Mouse (Mus musculus): ENCODE measurements around the gene Atxn1l.
"Not testable (repeated sequence)": the region's sequence is repeated elsewhere in the genome, so short reads cannot be mapped to it uniquely, and the experiment has no call there.

Atxn1l gene

GRCm38 (mm10) chr8:109737237-109738048 is at the start of gene Atxn1l:
Atxn1l (minus strand) TSS chr8:109737739.
- in situ Hi-C loops (cut with MboI; ENCODE audit: low sequenced_read_pairs): no loop called here

GRCm38 (mm10) chr8:109780548-109780947 is 43.0 kb upstream of the Atxn1l start:
- in situ Hi-C loops (cut with MboI; ENCODE audit: low sequenced_read_pairs): no loop called here

- in situ Hi-C loops (cut with MboI; ENCODE audit: low sequenced_read_pairs): no loop called here
These were observed 42.1 kb upstream of the Atxn1l start for GRCm38 (mm10) chr8:109779431-109780228.

GRCm38 (mm10) chr8:109778993-109779421 is 41.5 kb upstream of the Atxn1l start:
- in situ Hi-C loops (cut with MboI; ENCODE audit: low sequenced_read_pairs): no loop called here

GRCm38 (mm10) chr8:109778280-109778977 is 40.9 kb upstream of the Atxn1l start, which contains the start of gene Ap1g1:
Ap1g1 (plus strand) TSS chr8:109778554.
- in situ Hi-C loops (cut with MboI; ENCODE audit: low sequenced_read_pairs): no loop called here

- in situ Hi-C loops (cut with MboI; ENCODE audit: low sequenced_read_pairs): no loop called here
These were observed 40.3 kb upstream of the Atxn1l start for GRCm38 (mm10) chr8:109777851-109778250.

GRCm38 (mm10) chr8:109773154-109773553 is 35.6 kb upstream of the Atxn1l start:
- in situ Hi-C loops (cut with MboI; ENCODE audit: low sequenced_read_pairs): no loop called here

GRCm38 (mm10) chr8:109766081-109766480 is 28.5 kb upstream of the Atxn1l start:
- in situ Hi-C loops (cut with MboI; ENCODE audit: low sequenced_read_pairs): no loop called here

- in situ Hi-C loops (cut with MboI; ENCODE audit: low sequenced_read_pairs): no loop called here
These were observed 26.5 kb upstream of the Atxn1l start for GRCm38 (mm10) chr8:109764031-109764430.

- in situ Hi-C loops (cut with MboI; ENCODE audit: low sequenced_read_pairs): no loop called here
These were observed 22.7 kb upstream of the Atxn1l start for GRCm38 (mm10) chr8:109760221-109760620.

- in situ Hi-C loops (cut with MboI; ENCODE audit: low sequenced_read_pairs): no loop called here
These were observed 21.9 kb upstream of the Atxn1l start for GRCm38 (mm10) chr8:109759426-109759825.

- in situ Hi-C loops (cut with MboI; ENCODE audit: low sequenced_read_pairs): no loop called here
These were observed 19.3 kb upstream of the Atxn1l start for GRCm38 (mm10) chr8:109756849-109757248.

- in situ Hi-C loops (cut with MboI; ENCODE audit: low sequenced_read_pairs): not testable (repeated sequence)
These were observed 18.0 kb upstream of the Atxn1l start for GRCm38 (mm10) chr8:109755554-109755953.

- in situ Hi-C loops (cut with MboI; ENCODE audit: low sequenced_read_pairs): no loop called here
These were observed 17.2 kb upstream of the Atxn1l start for GRCm38 (mm10) chr8:109754696-109755095.

- in situ Hi-C loops (cut with MboI; ENCODE audit: low sequenced_read_pairs): no loop called here
These were observed 14.4 kb upstream of the Atxn1l start for GRCm38 (mm10) chr8:109751731-109752485.

- in situ Hi-C loops (cut with MboI; ENCODE audit: low sequenced_read_pairs): no loop called here
These were observed 13.2 kb upstream of the Atxn1l start for GRCm38 (mm10) chr8:109750699-109751098.

- in situ Hi-C loops (cut with MboI; ENCODE audit: low sequenced_read_pairs): no loop called here
These were observed 12.7 kb upstream of the Atxn1l start for GRCm38 (mm10) chr8:109750274-109750673.

GRCm38 (mm10) chr8:109747468-109748199 is 10.1 kb upstream of the Atxn1l start:
- in situ Hi-C loops (cut with MboI; ENCODE audit: low sequenced_read_pairs): no loop called here

- in situ Hi-C loops (cut with MboI; ENCODE audit: low sequenced_read_pairs): no loop called here
These were observed 476 bp upstream of the Atxn1l start for GRCm38 (mm10) chr8:109738049-109738380.

- in situ Hi-C loops (cut with MboI; ENCODE audit: low sequenced_read_pairs): no loop called here
These were observed 720 bp downstream of the Atxn1l start for GRCm38 (mm10) chr8:109736819-109737218.
